Mouse (Mus musculus) liver, adult 2 months (tissue): ENCODE measurements around the gene Rasa2.

Experiments
- CTCF ChIP-seq: fragments of 200-500 bp; IDR thresholded peaks from 2 replicates; pipeline ENCODE4 v1.5.1; 2011; ENCODE audit warnings: low read depth, low read length, control low read depth
- POLR2A ChIP-seq: fragments of 200-500 bp; IDR thresholded peaks from 2 replicates; pipeline ENCODE4 v1.6.1; 2011; ENCODE audit warnings: low read length, control low read depth; ENCODE audit not compliant: insufficient read depth; ENCODE audit errors: extremely low read depth

- TF ChIP-seq POLR2A (no peak), CTCF (no peak)
These were observed 47.2 kb upstream of the Rasa2 start for GRCm38 (mm10) chr9:96678611-96679010.
